Mouse (Mus musculus): ENCODE measurements around the gene Dpp4. TPM values are rescaled to one million over a fixed set of nuclear protein-coding genes. Genes with fewer than 3 reads are reported as not detected.

The Dpp4 gene
- 8.3 and 15.0 TPM in 2 replicates for polyA plus RNA-seq (2012; rRNA removed; ENCODE audit: low replicate concordance)

GRCm38 (mm10) chr2:62412081-62412821 is at the start of gene Dpp4:
Dpp4 (minus strand) TSS chr2:62412231.

Other genes with a start within 250 kb of the Dpp4 start
- gene Gcg, start 71.4 kb upstream of the Dpp4 start, polyA plus RNA-seq (2012; rRNA removed; ENCODE audit: low replicate concordance): not detected in 2 replicates
- gene Fap, start 161.8 kb upstream of the Dpp4 start, polyA plus RNA-seq (2012; rRNA removed; ENCODE audit: low replicate concordance): 3.6 and 6.0 TPM in 2 replicates
- 5.5 and 5.9 TPM in 2 replicates for gene Ifih1, start 234.0 kb upstream of the Dpp4 start, polyA plus RNA-seq (2012; rRNA removed; ENCODE audit: low replicate concordance)

Measured in subcutaneous adipose tissue, adult 2 months (tissue).